Mouse (Mus musculus): ENCODE measurements around the gene Ace2.

Gene Ace2

DNA sequence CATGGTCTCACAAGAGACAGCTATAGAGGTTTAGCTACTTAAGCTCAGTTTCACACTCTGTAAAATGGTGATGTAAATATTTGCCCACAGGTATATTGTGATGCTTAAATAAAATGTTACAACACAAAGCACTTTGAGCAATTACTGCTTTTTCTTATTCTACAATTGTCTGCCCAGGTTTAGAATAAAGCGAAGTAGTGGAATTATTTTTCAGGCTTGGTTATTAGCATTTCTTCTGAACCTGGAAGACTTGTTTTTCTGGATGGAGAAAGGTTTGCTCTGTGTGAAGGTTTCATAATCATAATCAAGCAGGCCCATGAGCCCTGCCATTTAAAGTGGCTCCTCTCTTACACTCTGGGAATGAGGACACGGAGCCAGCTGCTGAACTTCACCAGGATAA lies at the start of gene Ace2:
TSS of gene Ace2 (plus strand) at position 301 of the 400 bp plus-strand sequence.
- no peak for DNase-seq (ENCODE audit: low spot score)

- DNase-seq (ENCODE audit: low spot score): no peak
Observed at GRCm38 (mm10) chrX:164089916-164090315, 49.2 kb upstream of the Ace2 start.

- no peak for DNase-seq (ENCODE audit: low spot score)
Observed at GRCm38 (mm10) chrX:164092300-164093169, 46.6 kb upstream of the Ace2 start.

DNA sequence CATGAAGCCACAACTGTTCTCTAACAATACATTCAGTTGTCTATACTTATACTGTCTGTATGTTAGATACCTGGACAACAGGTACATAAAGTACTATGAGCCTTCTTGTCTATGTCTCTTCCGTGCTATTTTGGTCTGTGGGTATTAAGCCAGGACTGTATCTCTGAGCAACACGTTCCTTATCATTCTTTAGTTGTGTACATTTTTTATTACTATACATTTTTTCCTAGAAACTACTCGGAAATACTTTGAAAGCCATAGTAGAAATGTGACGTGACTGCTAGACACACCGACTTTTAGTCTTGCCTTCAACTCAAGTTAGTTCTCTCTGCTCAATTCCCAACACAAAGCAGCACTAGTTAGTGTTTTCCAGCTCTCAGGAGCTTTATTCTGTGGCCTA lies 45.7 kb upstream of the Ace2 start:
- no peak for DNase-seq (ENCODE audit: low spot score)

GRCm38 (mm10) chrX:164095838-164096237 lies 43.3 kb upstream of the Ace2 start:
- no peak for DNase-seq (ENCODE audit: low spot score)

DNA sequence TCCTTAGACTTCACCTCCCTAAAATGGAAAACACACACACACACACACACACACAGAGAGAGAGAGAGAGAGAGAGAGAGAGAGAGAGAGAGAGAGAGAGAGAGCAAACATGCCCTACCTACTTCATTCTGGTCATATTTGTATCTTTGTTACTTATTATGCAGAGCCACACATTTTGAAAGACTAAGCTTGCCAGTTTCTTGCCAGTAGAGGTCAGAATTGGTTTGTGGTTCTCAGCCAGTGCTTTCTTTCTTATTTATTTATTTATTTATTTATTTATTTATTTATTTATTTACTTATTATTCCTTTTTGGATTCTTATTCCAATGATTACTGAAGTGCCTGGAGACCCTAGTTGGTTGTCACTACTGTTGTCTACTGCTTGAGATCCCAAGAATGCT lies 37.6 kb upstream of the Ace2 start:
- DNase-seq (ENCODE audit: low spot score): no peak

- no peak for DNase-seq (ENCODE audit: low spot score)
Observed at GRCm38 (mm10) chrX:164102198-164102597, 36.9 kb upstream of the Ace2 start.

GRCm38 (mm10) chrX:164102656-164103055 lies 36.5 kb upstream of the Ace2 start:
- DNase-seq (ENCODE audit: low spot score): no peak

- no peak for DNase-seq (ENCODE audit: low spot score)
Observed at GRCm38 (mm10) chrX:164111146-164111545, 28.0 kb upstream of the Ace2 start.

- no peak for DNase-seq (ENCODE audit: low spot score)
Observed at GRCm38 (mm10) chrX:164113744-164114143, 25.4 kb upstream of the Ace2 start.

DNA sequence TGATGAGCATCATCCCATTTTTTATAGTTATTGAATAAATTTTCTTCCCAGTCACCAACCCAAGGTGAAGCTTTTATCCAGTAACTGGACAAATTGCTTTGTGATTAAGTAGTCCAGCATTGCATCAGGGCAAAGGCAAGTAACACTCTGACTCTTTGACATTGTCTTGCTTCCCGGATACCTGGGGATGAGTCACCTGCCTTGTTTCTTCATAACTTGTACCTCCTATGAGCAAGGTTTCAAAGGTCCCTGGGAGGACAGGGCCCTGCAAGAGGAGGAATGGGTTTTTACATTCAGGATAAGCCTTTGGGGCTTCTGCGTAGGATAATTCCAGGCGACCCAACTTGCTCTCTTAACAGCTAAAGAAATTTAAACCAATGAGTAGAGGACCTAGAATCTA lies 15.2 kb upstream of the Ace2 start:
- no peak for DNase-seq (ENCODE audit: low spot score)

GRCm38 (mm10) chrX:164133531-164133930 lies 5.6 kb upstream of the Ace2 start:
- no peak for DNase-seq (ENCODE audit: low spot score)

DNA sequence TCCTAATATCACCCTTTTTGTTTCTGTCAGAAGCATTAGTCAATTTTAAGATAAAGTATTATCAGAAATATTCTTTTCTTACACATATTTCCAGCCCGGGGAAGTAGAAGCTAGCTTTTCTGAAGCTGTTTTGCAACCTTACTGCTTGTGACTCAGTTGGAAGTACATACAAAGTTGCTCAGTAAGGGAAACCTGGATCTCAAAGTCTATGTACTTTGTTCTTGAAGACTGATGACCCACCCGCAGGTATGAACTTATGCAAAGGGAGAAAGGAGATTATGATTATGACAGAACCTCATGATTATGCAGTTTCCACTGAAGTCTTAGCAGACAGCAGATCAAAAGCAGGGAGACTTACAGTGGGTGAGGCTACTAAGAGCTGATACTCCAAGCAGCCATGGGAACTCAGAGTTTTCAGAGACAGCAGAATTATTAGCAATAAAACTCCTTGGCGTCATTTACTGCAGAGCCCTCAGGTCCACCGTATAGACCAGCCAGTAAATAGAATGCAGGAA lies 3.8 kb upstream of the Ace2 start:
- DNase-seq (ENCODE audit: low spot score): no peak

DNA sequence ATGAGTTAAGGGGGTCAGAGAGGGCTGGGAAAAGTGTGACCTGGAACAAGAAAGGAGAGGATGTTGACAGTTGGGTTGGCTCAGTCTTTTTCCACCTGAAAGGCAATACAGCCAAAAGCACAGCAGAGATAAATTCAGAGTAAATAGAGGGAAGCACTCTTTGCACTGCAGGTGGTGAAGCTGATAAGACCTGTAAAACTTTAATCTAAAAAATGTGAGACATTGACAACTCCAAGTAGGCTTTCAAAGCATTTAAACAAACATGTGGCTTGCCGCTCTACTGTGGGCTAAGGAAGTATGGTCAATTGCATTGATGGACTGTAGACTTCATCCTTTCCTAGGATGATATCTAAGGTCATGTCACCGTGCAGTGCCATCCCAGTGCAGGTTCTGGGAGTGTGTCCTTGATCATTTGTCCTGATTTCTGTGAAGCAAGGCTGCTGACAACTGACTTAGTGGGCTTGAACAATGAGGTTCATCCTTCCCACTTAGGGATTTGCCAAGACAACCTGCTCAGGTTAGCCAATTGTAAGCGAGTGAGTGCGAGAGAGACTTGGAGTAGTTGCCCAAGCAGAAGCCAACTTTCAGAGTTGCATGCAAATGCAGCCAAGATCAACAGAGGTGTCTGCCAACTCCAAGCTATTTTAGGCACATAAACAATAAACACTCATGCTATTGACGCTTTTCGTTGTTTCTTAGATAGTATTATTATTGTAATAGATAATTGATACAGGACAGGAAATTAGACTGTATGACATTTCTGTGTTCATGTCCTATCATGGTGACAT lies 6.5 kb downstream of the Ace2 start:
- no peak for DNase-seq (ENCODE audit: low spot score)

DNA sequence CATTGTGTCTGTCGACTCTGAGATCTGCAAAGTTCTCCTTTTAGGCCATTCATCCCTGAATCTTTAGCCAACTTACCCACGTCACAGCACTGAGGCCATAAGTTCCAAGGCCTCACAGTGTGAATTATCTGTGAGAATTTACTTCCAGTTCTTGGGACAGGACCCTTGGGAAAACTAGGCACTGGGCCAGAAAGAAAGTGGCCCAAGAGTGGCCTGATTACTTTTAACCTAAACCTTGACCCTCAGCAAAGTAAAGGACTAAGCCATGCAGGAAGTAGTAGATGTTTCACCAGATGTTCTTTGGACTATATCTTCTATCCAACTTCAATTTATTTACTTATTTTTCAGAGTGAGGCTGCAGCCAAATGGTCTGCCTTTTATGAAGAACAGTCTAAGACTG lies 13.6 kb downstream of the Ace2 start:
- DNase-seq (ENCODE audit: low spot score): no peak

DNA sequence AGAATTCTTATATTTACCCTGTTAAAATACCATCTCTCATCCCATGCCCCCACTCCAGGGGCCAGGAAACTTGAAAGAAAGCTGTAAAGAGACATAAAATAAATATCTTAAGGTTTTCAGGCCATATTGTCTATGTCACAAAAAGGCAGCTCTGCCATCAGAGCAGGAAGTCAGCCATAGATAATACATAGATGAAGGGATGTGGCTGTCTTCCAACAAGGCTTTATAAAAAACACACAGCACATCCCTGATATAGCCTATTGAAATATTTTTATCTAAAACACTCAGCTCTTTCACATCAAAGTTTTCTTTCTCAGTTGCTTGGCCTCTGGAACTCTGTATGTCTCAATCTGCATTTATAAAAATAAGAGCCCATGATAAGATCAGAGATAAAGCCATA lies 14.5 kb downstream of the Ace2 start:
- no peak for DNase-seq (ENCODE audit: low spot score)

DNA sequence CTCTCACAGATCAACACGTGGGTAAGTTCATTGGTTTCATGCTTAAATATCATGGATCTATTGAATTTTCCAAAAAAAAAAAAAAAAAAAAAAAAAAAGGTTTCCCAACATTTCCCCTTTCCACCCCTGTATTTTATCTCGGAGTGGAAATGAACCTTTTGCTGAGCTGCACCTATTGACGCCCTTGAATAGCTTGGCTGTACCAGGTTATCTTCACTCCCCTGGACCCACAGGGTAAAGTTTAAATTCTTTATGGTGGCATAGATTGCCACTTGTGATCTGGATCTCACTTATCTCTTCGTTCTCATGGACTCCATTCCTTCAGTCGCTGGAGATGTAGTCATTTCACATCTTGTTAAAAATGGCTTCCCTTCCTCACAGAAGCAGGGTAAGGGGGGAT lies 15.5 kb downstream of the Ace2 start:
- no peak for DNase-seq (ENCODE audit: low spot score)

DNA sequence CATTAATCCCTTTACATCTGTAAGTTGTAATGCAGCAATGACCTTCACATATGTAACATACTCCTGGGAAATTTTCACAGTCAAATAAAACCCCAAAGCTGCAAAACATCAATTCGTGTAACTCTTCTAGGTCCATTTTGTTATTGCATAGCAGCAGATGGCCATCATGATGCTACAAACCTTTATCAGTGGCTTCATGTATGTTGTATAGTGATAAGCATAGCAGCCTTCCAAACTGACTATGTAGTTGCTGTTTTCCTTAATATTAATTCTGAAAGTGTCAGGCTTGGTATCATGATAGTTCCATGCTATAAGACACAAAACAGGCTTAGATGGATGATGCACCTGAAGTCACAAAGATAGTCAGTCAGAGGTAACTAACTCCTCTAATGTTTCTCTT lies 25.5 kb downstream of the Ace2 start:
- no peak for DNase-seq (ENCODE audit: low spot score)

GRCm38 (mm10) chrX:164171034-164171433 lies 31.9 kb downstream of the Ace2 start:
- no peak for DNase-seq (ENCODE audit: low spot score)

DNA sequence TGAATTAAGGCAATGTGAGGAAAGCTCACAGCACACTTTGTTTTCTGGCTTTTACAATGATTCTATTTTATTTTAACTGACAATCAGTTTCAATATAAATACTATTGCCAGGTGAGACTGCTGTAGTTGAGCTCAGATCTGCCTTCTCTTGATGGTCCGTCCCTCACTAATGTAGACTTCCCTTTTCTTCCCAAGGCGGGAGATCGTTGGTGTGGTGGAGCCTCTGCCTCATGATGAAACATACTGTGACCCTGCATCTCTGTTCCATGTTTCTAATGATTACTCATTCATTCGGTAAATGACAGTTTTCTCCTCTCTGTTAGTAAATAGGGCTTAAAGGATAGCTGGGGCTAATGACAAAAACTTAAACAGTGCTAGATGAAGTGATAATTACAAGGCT lies 34.7 kb downstream of the Ace2 start:
- DNase-seq (ENCODE audit: low spot score): no peak

- no peak for DNase-seq (ENCODE audit: low spot score)
Observed at GRCm38 (mm10) chrX:164175311-164175710, 36.2 kb downstream of the Ace2 start.

DNA sequence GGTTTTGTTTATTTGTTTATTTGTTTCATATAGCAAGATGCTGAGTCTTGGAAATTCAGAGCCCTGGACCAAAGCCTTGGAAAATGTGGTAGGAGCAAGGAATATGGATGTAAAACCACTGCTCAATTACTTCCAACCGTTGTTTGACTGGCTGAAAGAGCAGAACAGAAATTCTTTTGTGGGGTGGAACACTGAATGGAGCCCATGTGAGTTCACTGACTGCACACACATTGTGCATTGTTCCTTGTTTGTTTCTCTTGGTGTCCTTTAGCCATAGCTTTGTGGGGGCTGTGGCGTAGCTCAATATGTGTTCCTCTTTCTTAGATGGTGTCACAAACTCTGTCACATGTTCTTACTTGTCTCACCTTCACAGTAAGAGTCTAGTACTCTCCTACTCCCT lies 36.6 kb downstream of the Ace2 start:
- no peak for DNase-seq (ENCODE audit: low spot score)

DNA sequence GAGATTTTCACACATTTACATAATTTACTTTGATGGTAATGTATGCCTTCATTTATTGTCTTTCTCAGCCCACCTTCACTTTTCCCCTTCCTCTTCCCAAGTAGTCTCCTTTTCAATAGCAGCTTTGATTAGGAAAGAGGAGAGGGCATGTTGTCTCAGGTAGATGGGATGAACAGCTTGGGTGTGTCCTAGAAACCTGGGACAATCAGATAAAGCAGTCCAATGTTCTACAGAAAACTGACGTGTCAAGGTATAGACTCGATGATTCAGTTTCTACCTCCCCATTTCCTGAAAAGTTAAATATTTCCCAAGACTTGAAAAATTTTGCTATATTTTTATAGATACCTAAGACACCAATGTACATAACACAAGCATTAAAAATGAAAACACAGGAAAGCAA lies 39.7 kb downstream of the Ace2 start:
- DNase-seq (ENCODE audit: low spot score): no peak
